Mouse (Mus musculus): ENCODE results near the gene Trim61. TPM values are rescaled to one million over a fixed set of nuclear protein-coding genes. Genes with fewer than 3 reads are reported as not detected.
A peak's percentile ranks its signal among the peaks of the same experiment; 100 is the strongest.
"Not testable (repeated sequence)": the region's sequence is repeated elsewhere in the genome, so short reads cannot be mapped to it uniquely, and the experiment has no call there.

Gene Trim61
- total RNA-seq (2021): not detected

- no peak for DNase-seq
Observed at GRCm38 (mm10) chr8:65018423-65018822, at the start of gene Trim61, which contains the start of gene Trim60. TSS of gene Trim61 (minus strand) at chr8:65018523. TSS of gene Trim60 (minus strand) at chr8:65018584.

GRCm38 (mm10) chr8:65067694-65068472, 49.6 kb upstream of the Trim61 start:
- no peak for DNase-seq

GRCm38 (mm10) chr8:65067031-65067430, 48.7 kb upstream of the Trim61 start:
- no peak for DNase-seq

DNA sequence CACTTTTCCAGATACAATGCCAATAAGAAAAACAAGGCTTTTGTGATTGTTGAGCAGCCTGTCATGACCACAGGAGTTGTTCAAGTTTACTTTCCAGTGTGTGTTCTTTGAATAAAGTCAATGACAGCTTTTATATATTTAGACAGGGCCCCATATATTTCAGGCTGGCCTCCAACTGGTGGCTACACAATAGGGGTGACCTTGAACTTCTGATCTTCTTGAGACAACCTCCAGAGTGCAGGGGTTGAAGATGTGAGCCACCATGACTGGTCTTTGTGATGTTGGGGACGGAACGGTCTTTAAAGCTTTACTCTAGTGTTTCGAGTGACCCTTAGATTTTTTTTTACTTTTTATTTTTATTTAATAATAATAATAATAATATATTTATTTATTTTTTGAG, 47.3 kb upstream of the Trim61 start:
- DNase-seq: no peak

- DNase-seq: no peak
Observed at GRCm38 (mm10) chr8:65064071-65064470, 45.7 kb upstream of the Trim61 start.

- no peak for DNase-seq
Observed at GRCm38 (mm10) chr8:65062195-65062594, 43.9 kb upstream of the Trim61 start.

- DNase-seq: no peak
Observed at GRCm38 (mm10) chr8:65056722-65057121, 38.4 kb upstream of the Trim61 start.

DNA sequence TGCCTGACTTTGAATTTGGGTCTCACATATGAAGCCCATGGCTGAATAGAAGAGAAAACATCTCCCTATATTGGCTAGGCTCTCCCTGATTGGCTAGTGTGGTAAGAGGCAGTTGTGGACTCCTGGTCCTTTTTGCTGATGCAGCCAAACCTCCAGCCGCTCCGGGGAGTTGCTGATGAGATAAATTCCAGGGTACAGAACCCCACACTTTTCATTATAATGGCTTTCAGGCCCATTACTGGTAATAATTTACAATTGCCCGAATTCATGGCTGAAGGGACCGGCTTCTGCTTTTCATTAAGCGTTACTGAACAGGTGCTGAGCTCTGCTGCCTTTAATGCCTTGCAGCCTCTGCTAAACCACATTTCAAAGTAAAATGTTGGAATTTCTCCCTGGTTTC, 35.6 kb upstream of the Trim61 start:
- no peak for DNase-seq

DNA sequence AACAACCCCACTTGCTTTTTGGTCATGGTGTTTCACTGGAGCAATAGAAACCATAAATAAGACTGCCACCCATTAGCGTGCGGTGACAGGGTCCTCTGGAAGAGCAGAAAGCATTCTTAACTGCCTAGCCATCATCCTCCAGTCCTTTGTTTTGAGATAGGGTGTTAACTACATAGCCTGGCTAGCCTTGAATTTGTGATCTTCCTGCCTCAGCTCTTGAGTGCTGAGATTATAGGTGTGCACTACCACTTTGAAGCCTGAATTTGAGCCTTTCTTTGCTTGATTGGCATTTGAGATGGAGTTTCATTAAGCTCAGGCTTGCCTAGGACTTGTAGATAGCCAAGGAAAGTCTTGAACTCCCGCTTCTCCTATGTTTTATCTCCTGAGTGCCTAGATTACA, 35.2 kb upstream of the Trim61 start:
- DNase-seq: no peak

DNA sequence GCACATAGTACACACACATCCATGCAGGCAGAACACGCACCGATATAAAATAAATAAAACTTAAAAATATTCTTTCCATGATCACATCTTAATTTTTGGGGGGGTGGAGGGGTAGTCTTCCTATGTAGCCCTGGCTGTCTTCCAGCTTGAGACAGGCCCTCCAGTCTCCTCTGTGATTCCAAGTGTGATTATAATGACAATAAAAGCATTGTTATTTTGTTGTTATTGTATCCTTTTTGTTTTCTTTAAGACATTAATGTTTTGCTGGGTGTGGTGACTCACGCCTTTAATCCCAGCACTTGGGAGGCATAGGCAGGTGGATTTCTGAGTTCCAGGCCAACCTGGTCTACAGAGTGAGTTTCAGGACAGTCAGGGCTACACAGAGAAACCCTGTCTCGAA, 29.5 kb upstream of the Trim61 start:
- no peak for DNase-seq

DNA sequence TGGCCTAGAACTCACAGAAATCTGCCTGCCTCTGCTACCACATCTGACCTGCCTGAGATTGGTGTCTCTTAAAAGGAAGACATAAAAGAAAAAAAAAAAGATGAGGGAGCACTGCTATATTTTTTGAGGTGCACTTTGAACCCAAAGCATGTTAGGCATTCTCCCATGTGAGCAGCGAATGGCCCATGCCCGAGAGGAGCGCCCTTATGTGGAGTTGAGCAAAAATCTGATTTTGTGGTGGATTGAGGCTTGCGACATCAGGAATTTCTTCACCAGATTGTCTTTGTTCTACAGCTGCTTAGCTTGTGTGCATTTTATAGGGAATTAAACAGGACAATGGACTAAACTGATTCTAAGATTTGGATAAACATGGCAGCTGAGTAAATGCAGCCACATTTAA, 28.9 kb upstream of the Trim61 start:
- no peak for DNase-seq

DNA sequence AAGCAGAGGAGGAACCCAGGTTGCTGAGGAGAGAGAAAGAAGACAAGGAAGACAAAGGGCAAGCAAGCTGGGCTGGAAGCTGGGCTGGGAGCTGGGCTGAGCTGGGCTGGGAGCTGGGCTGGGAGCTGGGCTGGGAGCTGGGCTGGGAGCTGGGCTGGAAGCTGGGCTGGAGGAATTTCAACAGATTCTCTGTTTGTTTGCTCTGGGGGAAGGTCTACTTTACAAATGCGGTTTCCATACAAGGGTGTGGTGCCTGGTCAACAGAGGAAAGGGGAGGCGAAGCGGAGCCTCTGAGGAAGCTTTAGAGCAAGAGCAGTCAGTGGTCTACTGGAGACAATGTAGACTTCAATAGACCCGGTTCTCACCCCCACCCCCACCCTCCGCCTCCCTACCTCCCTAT, 28.2 kb upstream of the Trim61 start:
- no peak for DNase-seq

GRCm38 (mm10) chr8:65037117-65037533, 18.8 kb upstream of the Trim61 start, which contains the start of gene Apela:
TSS of gene Apela (minus strand) at chr8:65037336.
- DNase-seq: peak; percentile 5

DNA sequence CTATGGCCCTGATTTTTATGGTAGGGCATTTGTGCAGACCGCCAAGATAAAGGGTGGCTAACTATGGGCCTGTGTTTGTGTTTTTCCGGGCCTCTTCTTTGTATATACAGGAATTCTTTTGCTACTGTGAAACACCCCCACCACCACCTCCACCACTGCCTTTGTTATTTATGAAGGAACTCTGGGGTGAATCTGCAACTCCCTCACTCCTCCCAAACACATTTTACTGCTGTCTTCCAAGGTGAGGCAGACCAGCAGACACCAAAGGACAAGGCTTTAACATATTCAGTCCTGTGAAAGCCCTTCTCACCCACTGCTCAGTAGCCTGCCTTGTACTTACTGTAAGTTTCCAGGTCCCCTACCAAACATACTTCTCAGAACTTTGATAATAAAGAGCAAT, 15.8 kb upstream of the Trim61 start:
- DNase-seq: no peak

- no peak for DNase-seq
Observed at GRCm38 (mm10) chr8:65033056-65033455, 14.7 kb upstream of the Trim61 start.

DNA sequence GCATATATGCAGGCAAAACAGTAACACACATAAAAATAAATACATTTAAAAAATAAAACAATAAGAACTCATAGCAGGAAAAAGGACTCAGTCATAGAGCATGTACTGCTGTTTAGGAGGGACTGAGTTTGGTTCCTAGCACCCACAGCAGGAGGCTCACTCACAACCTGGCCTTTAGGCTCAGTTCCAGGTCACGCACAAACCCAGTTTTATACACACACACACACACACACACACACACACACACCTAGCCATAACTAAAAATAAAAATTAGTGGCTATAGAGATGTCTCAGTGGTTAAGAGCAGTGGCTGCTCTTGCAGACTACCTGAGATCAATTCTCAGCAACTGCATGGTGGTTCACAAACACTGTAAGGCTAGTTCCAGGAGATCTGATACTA, 13.8 kb upstream of the Trim61 start:
- no peak for DNase-seq

GRCm38 (mm10) chr8:65030735-65031485, 12.6 kb upstream of the Trim61 start:
- DNase-seq: no peak

DNA sequence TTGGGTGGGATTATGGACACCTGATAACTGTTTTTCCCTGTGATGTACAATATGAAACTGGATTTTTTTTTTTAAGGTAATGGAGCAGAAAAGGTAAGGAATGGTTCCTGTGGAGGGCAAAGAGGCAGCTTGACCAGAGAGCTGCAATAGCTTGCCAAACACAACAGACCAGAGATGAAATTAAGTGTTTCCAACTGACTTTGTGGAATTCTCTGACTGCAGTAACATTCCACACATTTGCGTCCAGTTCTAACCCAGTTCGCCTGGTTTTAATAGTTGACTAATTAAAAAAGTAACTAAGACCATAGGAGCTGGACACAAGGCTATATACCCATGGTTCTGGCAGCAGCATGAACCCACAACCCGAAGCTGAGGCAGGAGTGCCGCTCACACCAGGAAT, 11.5 kb upstream of the Trim61 start:
- no peak for DNase-seq

DNA sequence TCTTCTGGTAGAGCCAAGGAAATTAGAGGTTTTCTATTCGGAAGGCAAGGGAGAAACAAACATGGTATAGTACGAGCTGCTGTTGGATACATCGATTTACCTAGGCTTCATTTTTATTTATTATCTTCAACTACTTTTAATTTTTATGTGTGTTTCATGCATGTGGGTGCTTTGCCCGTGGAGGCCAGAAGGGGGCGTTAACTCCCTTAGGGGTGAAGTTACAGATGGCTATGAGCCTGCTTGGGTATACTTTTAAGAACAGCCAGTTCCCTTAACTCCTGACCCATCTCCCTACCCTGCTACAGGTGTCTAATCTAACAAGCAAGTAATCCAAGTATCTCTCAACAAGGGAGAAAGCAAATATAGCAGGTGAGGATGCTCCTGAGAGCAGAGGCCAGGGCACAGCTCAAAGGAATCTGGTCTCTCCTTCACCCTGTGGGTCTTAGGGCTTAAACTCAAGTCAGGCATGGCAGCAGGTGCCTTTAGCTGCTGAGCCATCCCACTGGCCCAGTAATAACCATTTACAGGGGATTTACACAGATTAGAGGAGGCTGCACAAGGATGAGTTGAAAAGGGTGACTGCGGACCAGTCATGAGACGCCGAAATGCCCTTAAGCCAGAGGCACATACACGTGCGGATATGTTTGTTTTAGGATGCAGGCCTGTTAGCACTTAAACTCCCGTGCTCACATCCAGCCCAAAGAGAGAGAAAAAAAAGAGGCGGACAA, 10.8 kb upstream of the Trim61 start:
- no peak for DNase-seq

GRCm38 (mm10) chr8:65022485-65022884, 4.2 kb upstream of the Trim61 start:
- DNase-seq: peak; percentile 71

DNA sequence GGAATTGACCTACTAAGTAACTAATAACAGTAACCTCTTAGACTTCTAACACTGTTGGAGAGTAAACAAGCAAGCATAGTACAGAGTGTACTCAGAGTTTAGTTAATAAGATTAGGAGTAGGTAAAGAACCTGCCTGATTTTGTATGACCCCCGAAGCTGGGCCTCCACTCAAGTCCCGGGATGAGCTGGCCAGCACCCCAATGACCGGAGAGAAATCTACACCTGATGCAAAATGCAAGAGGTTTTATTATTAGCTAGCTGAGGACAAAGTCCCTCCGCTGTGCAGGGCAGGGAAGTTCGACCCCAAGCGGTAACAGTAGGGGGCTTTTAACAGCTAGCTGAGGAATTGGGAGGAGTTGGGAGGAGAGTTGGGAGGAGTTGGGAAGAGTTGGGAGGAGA, 10.7 kb downstream of the Trim61 start:
- not testable (repeated sequence) for DNase-seq

GRCm38 (mm10) chr8:64998806-64999365, 19.4 kb downstream of the Trim61 start:
- no peak for DNase-seq

DNA sequence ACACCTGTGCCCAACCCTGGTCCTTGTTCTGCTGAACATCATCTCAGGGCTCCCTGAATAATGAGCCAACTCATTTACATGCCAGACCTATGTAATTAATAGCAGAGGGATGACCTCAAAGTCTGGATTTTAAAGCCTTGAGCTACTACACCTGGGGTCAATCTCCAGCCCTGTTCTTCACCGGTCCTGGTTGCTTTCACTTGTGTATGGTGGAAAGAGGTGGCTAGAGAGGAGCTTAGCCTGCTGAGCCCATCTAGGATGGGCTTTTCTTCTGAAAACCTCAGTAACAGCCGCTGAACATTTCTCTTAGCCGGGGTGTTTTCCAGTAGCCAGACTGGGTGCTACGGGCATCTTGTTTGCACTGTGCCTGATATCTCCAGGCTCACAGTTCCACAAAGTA, 30.6 kb downstream of the Trim61 start, which contains the start of gene Trim75:
TSS of gene Trim75 (minus strand) at position 101 of the 400 bp plus-strand sequence.
- no peak for DNase-seq
